30 mouse cellular contexts compared by ENCODE assay signal in genomic region chr8:110074496-110074895, GRCm38 (mm10). TPM values are rescaled to one million over a fixed set of nuclear protein-coding genes. Genes with fewer than 3 reads are reported as not detected.
"Had no signal": no experiment of that assay in that cellular context is flagged by ENCODE, and none has a peak within 500 bp of the region (broad histone marks: within the 10 kb centered on the region; RNA-seq: fewer than 3 reads in every experiment).

No protein-coding gene starts in this region.

- DNase-seq: gastrocnemius, postnatal 14 days; gastrocnemius, postnatal 36 days; heart, adult 11 months; heart, adult 2 months; heart, postnatal 14 days; heart, postnatal 36 days; kidney, adult 11 months; kidney, postnatal 14 days; liver; liver, embryonic 13.5 days had no signal

- H3K4me3 ChIP-seq: heart, adult 2 months; heart, embryonic 13.5 days; heart, embryonic 15.5 days; hindbrain, embryonic 13.5 days; hindbrain, embryonic 15.5 days; layer of hippocampus, adult 2 months; left cerebral cortex, adult 2 months; limb, embryonic 10.5 days; limb, embryonic 12.5 days; liver, embryonic 13.5 days; liver, embryonic 15.5 days had no signal

- H3K9me3 ChIP-seq: heart, embryonic 13.5 days; heart, embryonic 15.5 days; hindbrain, embryonic 13.5 days; hindbrain, embryonic 15.5 days; limb, embryonic 10.5 days; limb, embryonic 12.5 days; liver, embryonic 13.5 days; liver, embryonic 15.5 days had no signal

- H3K9ac ChIP-seq: heart, embryonic 13.5 days; heart, embryonic 15.5 days; hindbrain, embryonic 13.5 days; hindbrain, embryonic 15.5 days; limb, embryonic 12.5 days; liver, embryonic 13.5 days; liver, embryonic 15.5 days had no signal

- H3K36me3 ChIP-seq: heart, embryonic 13.5 days; heart, embryonic 15.5 days; hindbrain, embryonic 13.5 days; hindbrain, embryonic 15.5 days; limb, embryonic 10.5 days; limb, embryonic 12.5 days; liver, embryonic 13.5 days; liver, embryonic 15.5 days had no signal

- H3K27ac ChIP-seq: heart, adult 2 months; heart, embryonic 13.5 days; heart, embryonic 15.5 days; hindbrain, embryonic 13.5 days; hindbrain, embryonic 15.5 days; hindbrain, postnatal 0 days; kidney, postnatal 0 days; layer of hippocampus, adult 2 months; left cerebral cortex, adult 2 months; limb, embryonic 10.5 days; limb, embryonic 12.5 days; liver, embryonic 13.5 days; liver, embryonic 15.5 days had no signal

- H3K27me3 ChIP-seq: liver, embryonic 15.5 days had no signal

- ATAC-seq: hindbrain, postnatal 0 days; intestine, embryonic 16.5 days had no signal

- H3K4me2 ChIP-seq: heart, embryonic 11.5 days; heart, embryonic 13.5 days; heart, embryonic 15.5 days; hindbrain, embryonic 13.5 days; hindbrain, embryonic 15.5 days; limb, embryonic 12.5 days; liver, embryonic 11.5 days; liver, embryonic 13.5 days; liver, embryonic 15.5 days had no signal

- H3K4me1 ChIP-seq: limb, embryonic 12.5 days had no signal

RNA-seq across cellular contexts. Expression of gene Gm21964, which starts 26.5 kb away (rescaled TPM):
- polyA plus RNA-seq: gonadal fat pad, adult 2 months; heart, adult 2 months; heart, embryonic 11.5 days; heart, embryonic 13.5 days; heart, embryonic 15.5 days; heart, postnatal 0 days; hindbrain, embryonic 11.5 days; hindbrain, embryonic 13.5 days; hindbrain, embryonic 15.5 days; hindbrain, postnatal 0 days; intestine, embryonic 14.5 days; intestine, embryonic 16.5 days; kidney, postnatal 0 days; large intestine, adult 2 months; limb, embryonic 10.5 days; limb, embryonic 12.5 days; limb, embryonic 14.5 days; liver, embryonic 11.5 days; liver, embryonic 13.5 days; liver, embryonic 15.5 days had no signal

RNA-seq across cellular contexts. Expression of gene Gm17720, which starts 28.1 kb away (rescaled TPM):
- polyA plus RNA-seq: gonadal fat pad, adult 2 months; heart, adult 2 months; heart, embryonic 11.5 days; heart, embryonic 13.5 days; heart, embryonic 15.5 days; heart, postnatal 0 days; hindbrain, embryonic 11.5 days; hindbrain, embryonic 13.5 days; hindbrain, embryonic 15.5 days; hindbrain, postnatal 0 days; intestine, embryonic 14.5 days; intestine, embryonic 16.5 days; kidney, postnatal 0 days; large intestine, adult 2 months; limb, embryonic 10.5 days; limb, embryonic 12.5 days; limb, embryonic 14.5 days; liver, embryonic 11.5 days; liver, embryonic 13.5 days; liver, embryonic 15.5 days had no signal

RNA-seq across cellular contexts. Expression of gene Chst4, which starts 35.0 kb away (rescaled TPM):
- polyA plus RNA-seq: hindbrain, embryonic 11.5 days; hindbrain, embryonic 13.5 days; hindbrain, embryonic 15.5 days; hindbrain, postnatal 0 days; limb, embryonic 10.5 days; limb, embryonic 12.5 days; limb, embryonic 14.5 days; liver, embryonic 11.5 days; liver, embryonic 13.5 days; liver, embryonic 15.5 days had no signal
